Mouse (Mus musculus) neural tube, embryonic 14.5 days (tissue): Measurements from ENCODE around the gene Usp32. TPM values are rescaled to one million over a fixed set of nuclear protein-coding genes. Genes with fewer than 3 reads are reported as not detected.

Experiments used
- ATAC-seq: fragments of 200-750 bp; cut with Nextera tagmentation; 2 replicates; pipeline ENCODE4 v1.8.0; 2017; ENCODE audit warnings: low read depth, mild to moderate bottlenecking, moderate TSS enrichment, moderate library complexity
- H3K27ac ChIP-seq: fragments of 300-500 bp; sonication (generic); 2 replicates; pipeline ENCODE4 v1.5.1; 2014; ENCODE audit warnings: low read depth, mild to moderate bottlenecking, control low read depth, low read length, moderate library complexity, mixed read lengths
- H3K27me3 ChIP-seq: fragments of 300-500 bp; sonication (generic); 2 replicates; pipeline ENCODE4 v1.6.1; 2014; ENCODE audit warnings: low read length; ENCODE audit not compliant: control insufficient read depth, insufficient read depth
- H3K36me3 ChIP-seq: fragments of 300-500 bp; sonication (generic); 2 replicates; pipeline ENCODE4 v1.6.1; 2014; ENCODE audit warnings: low read length, mixed read lengths; ENCODE audit not compliant: control insufficient read depth, insufficient read depth
- H3K4me1 ChIP-seq: fragments of 300-500 bp; sonication (generic); 2 replicates; pipeline ENCODE4 v1.6.1; 2014; ENCODE audit warnings: low read length; ENCODE audit not compliant: control insufficient read depth, insufficient read depth
- H3K4me2 ChIP-seq: fragments of 300-500 bp; sonication (generic); 2 replicates; pipeline ENCODE4 v1.6.1; 2014; ENCODE audit warnings: mild to moderate bottlenecking, low read depth, low read length, control low read depth
- H3K4me3 ChIP-seq: fragments of 300-500 bp; sonication (generic); 2 replicates; pipeline ENCODE4 v1.5.1; 2014; ENCODE audit warnings: low read depth, low read length, control low read depth, mixed read lengths
- H3K9ac ChIP-seq: fragments of 300-500 bp; sonication (generic); replicated peaks from 2 replicates; pipeline ENCODE4 v1.6.1; 2014; ENCODE audit warnings: low read depth, mild to moderate bottlenecking, control low read depth, low read length, mixed read lengths
- H3K9me3 ChIP-seq: fragments of 300-500 bp; sonication (generic); 2 replicates; pipeline ENCODE4 v1.6.1; 2016; ENCODE audit warnings: low read length; ENCODE audit not compliant: control insufficient read depth
- whole genome bisulfite sequencing: fragments of 180-500 bp; shearing (Covaris S2); extraction: QIAGEN DNeasy Blood & Tissue Kit; methylation state at CpG from one replicate; pipeline ENCODE4 v1.1.7; 2014; 5-methylcytosine and 5-hydroxymethylcytosine counted together
- polyA plus RNA-seq: library from polyadenylated mRNA; unstranded; fragments of >200 nt; fragmentation: Nextera tagmentation; extraction: Ambion mirVana; gene quantifications from 2 replicates; pipeline ENCODE4 v1.2.1, GENCODE M21; 2014

Gene Usp32
- polyA plus RNA-seq, 1 experiment from 2014 or later = 21.1 TPM

- Histone ChIP-seq H3K4me2 (no peak overlapping the region), H3K27ac (no peak overlapping the region), H3K9me3 (no peaks in the 10 kb centered on the region), H3K4me1 (no peaks in the 10 kb centered on the region), H3K9ac (no peak overlapping the region), H3K4me3 (no peak overlapping the region), H3K36me3 (no peaks in the 10 kb centered on the region), H3K27me3 (no peaks in the 10 kb centered on the region)
- ATAC-seq = no peak
- WGBS = 95% methylated on average over 2 of the region's 2 CpGs
Measured at GRCm38 (mm10) chr11:85105836-85106235, 34.1 kb downstream of the Usp32 start.

GRCm38 (mm10) chr11:85103763-85104162, 36.2 kb downstream of the Usp32 start:
- 71% methylated on average over 2 of the region's 2 CpGs for WGBS
- Histone ChIP-seq H3K9ac (no peak overlapping the region), H3K27me3 (no peaks in the 10 kb centered on the region), H3K36me3 (no peaks in the 10 kb centered on the region), H3K4me1 (no peaks in the 10 kb centered on the region), H3K27ac (no peak overlapping the region), H3K4me3 (no peak overlapping the region), H3K4me2 (no peak overlapping the region), H3K9me3 (no peaks in the 10 kb centered on the region)
- no peak for ATAC-seq

GRCm38 (mm10) chr11:85095116-85095515, 44.8 kb downstream of the Usp32 start:
- Histone ChIP-seq H3K4me1 (no peaks in the 10 kb centered on the region), H3K4me2 (no peak overlapping the region), H3K27me3 (no peaks in the 10 kb centered on the region), H3K36me3 (no peaks in the 10 kb centered on the region), H3K27ac (no peak overlapping the region), H3K4me3 (no peak overlapping the region), H3K9me3 (no peaks in the 10 kb centered on the region), H3K9ac (no peak overlapping the region)
- ATAC-seq = no peak
- 75% methylated on average over 5 of the region's 5 CpGs for WGBS

GRCm38 (mm10) chr11:85086253-85086652, 53.7 kb downstream of the Usp32 start:
- no peak overlapping the region for H3K9ac ChIP-seq
- H3K4me2 ChIP-seq = no peak overlapping the region
- 0 out of 2 replicates have a peak, but pooled peaks cover 7% of the 10 kb centered on the region for H3K36me3 ChIP-seq
- ATAC-seq = no peak
- H3K4me1 ChIP-seq = no peaks in the 10 kb centered on the region
- H3K4me3 ChIP-seq = no peak overlapping the region
- H3K27ac ChIP-seq = no peak overlapping the region
- H3K9me3 ChIP-seq = no peaks in the 10 kb centered on the region
- no peaks in the 10 kb centered on the region for H3K27me3 ChIP-seq

- Histone ChIP-seq H3K4me2 (no peak overlapping the region), H3K9me3 (no peaks in the 10 kb centered on the region), H3K36me3 (no peaks in the 10 kb centered on the region), H3K27me3 (no peaks in the 10 kb centered on the region), H3K9ac (no peak overlapping the region), H3K27ac (no peak overlapping the region), H3K4me3 (no peak overlapping the region), H3K4me1 (no peaks in the 10 kb centered on the region)
- no peak for ATAC-seq
- 99% methylated on average over 4 of the region's 4 CpGs for WGBS
Measured at GRCm38 (mm10) chr11:85067871-85068270, 72.1 kb downstream of the Usp32 start.

GRCm38 (mm10) chr11:85058562-85058961, 81.4 kb downstream of the Usp32 start:
- WGBS = 91% methylated on average over 4 of the region's 4 CpGs
- H3K4me2 ChIP-seq = no peak overlapping the region
- no peak overlapping the region for H3K4me3 ChIP-seq
- ATAC-seq = no peak
- no peak overlapping the region for H3K9ac ChIP-seq
- no peaks in the 10 kb centered on the region for H3K4me1 ChIP-seq
- no peak overlapping the region for H3K27ac ChIP-seq
- H3K27me3 ChIP-seq = no peaks in the 10 kb centered on the region
- H3K9me3 ChIP-seq = no peaks in the 10 kb centered on the region
- 0 out of 2 replicates have a peak, but pooled peaks cover 6% of the 10 kb centered on the region for H3K36me3 ChIP-seq

- Histone ChIP-seq H3K9me3 (no peaks in the 10 kb centered on the region), H3K27me3 (no peaks in the 10 kb centered on the region), H3K9ac (no peak overlapping the region), H3K4me2 (no peak overlapping the region), H3K36me3 (0 out of 2 replicates have a peak, but pooled peaks cover 6% of the 10 kb centered on the region), H3K4me1 (no peaks in the 10 kb centered on the region), H3K4me3 (no peak overlapping the region), H3K27ac (no peak overlapping the region)
- 95% methylated on average over 1 of the region's 1 CpGs for WGBS
- no peak for ATAC-seq
Measured at GRCm38 (mm10) chr11:85057544-85057943, 82.4 kb downstream of the Usp32 start.

- H3K9me3 ChIP-seq = no peaks in the 10 kb centered on the region
- no peak overlapping the region for H3K4me3 ChIP-seq
- 0 out of 2 replicates have a peak, but pooled peaks cover 6% of the 10 kb centered on the region for H3K36me3 ChIP-seq
- ATAC-seq = no peak
- H3K9ac ChIP-seq = no peak overlapping the region
- 85% methylated on average over 5 of the region's 5 CpGs for WGBS
- no peak overlapping the region for H3K4me2 ChIP-seq
- H3K27me3 ChIP-seq = no peaks in the 10 kb centered on the region
- no peaks in the 10 kb centered on the region for H3K4me1 ChIP-seq
- H3K27ac ChIP-seq = no peak overlapping the region
Measured at GRCm38 (mm10) chr11:85056901-85057300, 83.1 kb downstream of the Usp32 start.

GRCm38 (mm10) chr11:85055561-85055960, 84.4 kb downstream of the Usp32 start:
- no peak overlapping the region for H3K4me3 ChIP-seq
- no peaks in the 10 kb centered on the region for H3K4me1 ChIP-seq
- no peak overlapping the region for H3K27ac ChIP-seq
- no peak for ATAC-seq
- WGBS = 95% methylated on average over 2 of the region's 2 CpGs
- H3K9ac ChIP-seq = no peak overlapping the region
- no peaks in the 10 kb centered on the region for H3K27me3 ChIP-seq
- H3K36me3 ChIP-seq = 0 out of 2 replicates have a peak, but pooled peaks cover 6% of the 10 kb centered on the region
- no peaks in the 10 kb centered on the region for H3K9me3 ChIP-seq
- no peak overlapping the region for H3K4me2 ChIP-seq
